Mouse (Mus musculus) layer of hippocampus, adult 6 months (tissue): Measurements from ENCODE around the gene Fbxo7. TPM values are rescaled to one million over a fixed set of nuclear protein-coding genes. Genes with fewer than 3 reads are reported as not detected.

Experiments used
- long read RNA-seq, 2 experiments: library from polyadenylated mRNA; unstranded; transcript quantifications; one replicate each; pipeline ENCODE4 v2.0.0; 2019 to 2020
- polyA plus RNA-seq: library from polyadenylated mRNA; unstranded; fragments of <200 nt; fragmentation: Nextera tagmentation; gene quantifications from 2 replicates; pipeline ENCODE4 v1.2.3, GENCODE M21; 2021

Fbxo7 gene
- 39.3 and 42.6 TPM in 2 replicates for polyA plus RNA-seq
- long read RNA-seq, experiment 1, full-length matches to known transcripts, result 65 of 73 reads
- long read RNA-seq, experiment 1, partial matches to known transcripts, result 2 of 73 reads
- long read RNA-seq, experiment 1, other reads (novel, unspliced or antisense), result 6 of 73 reads
- long read RNA-seq, experiment 2, full-length matches to known transcripts, result 282 of 304 reads
- long read RNA-seq, experiment 2, partial matches to known transcripts, result 4 of 304 reads
- long read RNA-seq, experiment 2, other reads (novel, unspliced or antisense), result 18 of 304 reads

GRCm38 (mm10) chr10:86021749-86022473 lies at the start of gene Fbxo7:
TSS of gene Fbxo7 (plus strand) at chr10:86021972.

GRCm38 (mm10) chr10:86011781-86012180 lies 10.0 kb upstream of the Fbxo7 start, which contains the start of gene Bpifc:
TSS of gene Bpifc (minus strand) at chr10:86011895.

Other genes starting within 250 kb of the Fbxo7 start
- 21.4 and 22.4 TPM in 2 replicates for gene Pwp1, start 192.5 kb upstream of the Fbxo7 start, polyA plus RNA-seq
- gene Prdm4, start 104.8 kb upstream of the Fbxo7 start, polyA plus RNA-seq, result 3.6 and 4.6 TPM in 2 replicates
- 0.28 and 0.38 TPM in 2 replicates for gene Ascl4, start 94.3 kb upstream of the Fbxo7 start, polyA plus RNA-seq
- gene Rtcb, start 64.1 kb upstream of the Fbxo7 start, polyA plus RNA-seq, result 96.2 and 114 TPM in 2 replicates
- not detected in 2 replicates for gene Bpifc, start 10.1 kb upstream of the Fbxo7 start, polyA plus RNA-seq